Mouse (Mus musculus) heart, adult 2 months (tissue): ENCODE measurements around the gene Plekhf1. TPM values are rescaled to one million over a fixed set of nuclear protein-coding genes. Genes with fewer than 3 reads are reported as not detected.

Experiments
- DNase-seq, 2 experiments: peaks; one replicate each; pipeline ENCODE4 v3.0.0; 2021
- H3K27ac ChIP-seq: fragments of 200-600 bp; 2 replicates; pipeline ENCODE4 v1.8.1; 2022
- H3K27me3 ChIP-seq: fragments of 200-500 bp; 2 replicates; pipeline ENCODE4 v1.6.1; 2012; ENCODE audit warnings: mild to moderate bottlenecking, low read length, inconsistent platforms, mixed read lengths; ENCODE audit not compliant: control insufficient read depth, insufficient read depth
- H3K36me3 ChIP-seq: fragments of 200-500 bp; 2 replicates; pipeline ENCODE4 v1.6.1; 2012; ENCODE audit warnings: low read length, inconsistent platforms; ENCODE audit not compliant: control insufficient read depth, insufficient read depth
- H3K4me1 ChIP-seq: fragments of 200-500 bp; 2 replicates; pipeline ENCODE4 v1.6.1; 2011; ENCODE audit warnings: low read length; ENCODE audit not compliant: control insufficient read depth, insufficient read depth
- H3K4me3 ChIP-seq: fragments of 200-600 bp; 2 replicates; pipeline ENCODE4 v1.8.1; 2022
- H3K79me2 ChIP-seq: fragments of 200-500 bp; replicated peaks from 2 replicates; pipeline ENCODE4 v1.6.1; 2012; ENCODE audit warnings: mild to moderate bottlenecking, inconsistent platforms, low read length, moderate library complexity, mixed read lengths; ENCODE audit not compliant: control insufficient read depth, insufficient read depth
- H3K9ac ChIP-seq: fragments of 200-500 bp; 2 replicates; pipeline ENCODE4 v1.6.1; 2012; ENCODE audit warnings: low read depth, mild to moderate bottlenecking, control low read depth, inconsistent platforms, low read length, mixed read lengths
- CTCF ChIP-seq: fragments of 200-600 bp; IDR thresholded peaks from 2 replicates; pipeline ENCODE4 v1.8.1; 2022; ENCODE audit warnings: antibody characterized with exemption, mild to moderate bottlenecking, moderate library complexity
- EP300 ChIP-seq: fragments of 200-500 bp; IDR thresholded peaks from 2 replicates; pipeline ENCODE4 v1.6.1; 2011; ENCODE audit warnings: low read depth, low read length, control low read depth; ENCODE audit not compliant: insufficient read depth
- WGBS: fragments of 180-500 bp; shearing (Covaris S2); methylation state at CpG from one replicate; pipeline ENCODE4 v1.1.7; 2018; 5-methylcytosine and 5-hydroxymethylcytosine counted together
- intact Hi-C: fragments of 180-260 bp; cut with DNase I; formaldehyde crosslinking; loops from one replicate; pipeline ENCODE4 v1.15.1; 2025
- polyA plus RNA-seq: library from polyadenylated mRNA; depleted of rRNA; stranded (reverse); fragments of >200 nt; gene quantifications from 2 replicates; pipeline ENCODE4 v1.2.3, GENCODE M21; 2012; rRNA removed
- total RNA-seq, 2 experiments: library from RNA; stranded (reverse); gene quantifications; 2 replicates each; pipeline ENCODE4 v1.2.3; 2021

Gene Plekhf1
- total and polyA plus RNA-seq, 3 experiments = 8.9 to 14.6 (median 9.3) TPM

DNA sequence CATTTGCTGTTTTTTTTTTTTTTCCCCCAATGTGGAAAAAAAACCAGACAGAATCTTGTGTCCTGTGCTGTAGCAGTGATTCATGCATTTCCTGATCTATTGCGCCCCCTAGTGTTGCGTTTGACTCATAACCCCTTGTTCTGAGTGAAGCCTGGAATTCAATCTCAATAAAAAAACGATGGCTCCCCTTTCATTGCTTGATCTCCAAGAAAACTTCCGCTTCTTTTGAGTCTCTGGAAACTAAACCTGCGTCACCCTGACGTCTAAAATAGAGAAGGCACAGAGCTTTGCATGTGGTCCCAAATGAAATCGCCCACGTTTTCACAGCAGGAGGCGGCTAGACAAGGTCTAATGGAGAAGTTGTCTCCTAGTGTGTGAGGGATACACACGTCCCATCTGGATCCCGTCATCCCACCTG, 60.1 kb downstream of the Plekhf1 start:
- no peaks in the 10 kb centered on the region; the same call in 1 of the 2 replicates for H3K4me1 ChIP-seq
- TF ChIP-seq EP300 (no peak), CTCF (peak; percentile 79)
- intact Hi-C loops = no loop called here

More for the DNA sequence above, 60.1 kb downstream of the Plekhf1 start:
- 15% methylated on average over 11 of the region's 11 CpGs for WGBS
- DNase-seq = peak in 1 of 2 experiments; percentile 27
- H3K4me3 ChIP-seq = no peak overlapping the region
- no peaks in the 10 kb centered on the region for H3K79me2 ChIP-seq
- no peak overlapping the region for H3K9ac ChIP-seq
- no peak overlapping the region for H3K27ac ChIP-seq
- H3K36me3 ChIP-seq = no peaks in the 10 kb centered on the region
- no peaks in the 10 kb centered on the region for H3K27me3 ChIP-seq

Other genes starting within 250 kb of the Plekhf1 start
- 10 to 100 TPM; 15.1 to 19.9 TPM for gene Uri1, start 204.5 kb downstream of the Plekhf1 start, total RNA-seq
- gene Uri1, start 204.5 kb downstream of the Plekhf1 start, polyA plus RNA-seq = 5.8 and 13.2 TPM in 2 replicates
- gene Ccne1, start 120.5 kb downstream of the Plekhf1 start, total RNA-seq = 1 to 10 TPM in 1 of 2 experiments, under 1 TPM in 1; 0.91 to 1.3 TPM
- gene Ccne1, start 120.5 kb downstream of the Plekhf1 start, polyA plus RNA-seq = 0.90 and 1.3 TPM in 2 replicates
- gene 1600014C10Rik, start 44.8 kb downstream of the Plekhf1 start, total RNA-seq = 10 to 100 TPM; 31.6 to 32.0 TPM
- 29.3 and 50.6 TPM in 2 replicates for gene 1600014C10Rik, start 44.8 kb downstream of the Plekhf1 start, polyA plus RNA-seq
- gene Pop4, start 43.4 kb upstream of the Plekhf1 start, total RNA-seq = 10 to 100 TPM in 1 of 2 experiments, 1 to 10 TPM in 1; 9.2 to 10.8 TPM
- gene Pop4, start 43.4 kb upstream of the Plekhf1 start, polyA plus RNA-seq = 6.8 and 10.0 TPM in 2 replicates